Mouse (Mus musculus) limb, embryonic 12.5 days (tissue): ENCODE measurements around the gene Helz2. TPM values are rescaled to one million over a fixed set of nuclear protein-coding genes. Genes with fewer than 3 reads are reported as not detected.

Source experiments
- polyA plus RNA-seq: library from polyadenylated mRNA; unstranded; fragments of >200 nt; fragmentation: Nextera tagmentation; extraction: Ambion mirVana; gene quantifications from 2 replicates; pipeline ENCODE4 v1.2.1, GENCODE M21; 2016

Gene Helz2
- polyA plus RNA-seq, 1 experiment from 2014 or later: 1.3 TPM

Other genes with a start within 250 kb of the Helz2 start
- gene Chrna4, start 198.5 kb downstream of the Helz2 start, polyA plus RNA-seq: 0.97 and 1.4 TPM in 2 replicates
- gene Kcnq2, start 106.7 kb downstream of the Helz2 start, polyA plus RNA-seq: 0.26 and 0.46 TPM in 2 replicates
- 0.10 TPM in 1 of 2 replicates, not detected in the other for gene Eef1a2, start 85.0 kb downstream of the Helz2 start, polyA plus RNA-seq
- 424 and 433 TPM in 2 replicates for gene Ppdpf, start 54.8 kb downstream of the Helz2 start, polyA plus RNA-seq
- not detected in 2 replicates for gene Ptk6, start 39.2 kb downstream of the Helz2 start, polyA plus RNA-seq
- 0.25 and 0.45 TPM in 2 replicates for gene Srms, start 28.8 kb downstream of the Helz2 start, polyA plus RNA-seq
- 0.41 and 0.59 TPM in 2 replicates for gene Fndc11, start 22.0 kb downstream of the Helz2 start, polyA plus RNA-seq
- 21.0 and 22.5 TPM in 2 replicates for gene Gmeb2, start 46.0 kb upstream of the Helz2 start, polyA plus RNA-seq
- 0.56 and 5.2 TPM in 2 replicates for gene Stmn3, start 72.5 kb upstream of the Helz2 start, polyA plus RNA-seq
- gene Rtel1, start 77.7 kb upstream of the Helz2 start, polyA plus RNA-seq: 58.8 and 69.9 TPM in 2 replicates
- 54.9 and 59.4 TPM in 2 replicates for gene Zgpat, start 122.9 kb upstream of the Helz2 start, polyA plus RNA-seq
- 77.1 and 79.5 TPM in 2 replicates for gene Arfrp1, start 123.4 kb upstream of the Helz2 start, polyA plus RNA-seq
- 29.9 and 35.2 TPM in 2 replicates for gene Lime1, start 138.1 kb upstream of the Helz2 start, polyA plus RNA-seq
- gene Zbtb46, start 217.4 kb upstream of the Helz2 start, polyA plus RNA-seq: 8.3 and 9.1 TPM in 2 replicates